Mouse (Mus musculus) kidney, embryonic 15.5 days (tissue): ENCODE results near the gene Stambpl1. TPM values are rescaled to one million over a fixed set of nuclear protein-coding genes. Genes with fewer than 3 reads are reported as not detected.

Experiments
- ATAC-seq: fragments of 200-750 bp; cut with Nextera tagmentation; replicated peaks from 2 replicates; pipeline ENCODE4 v1.8.0; 2017; ENCODE audit warnings: moderate TSS enrichment; ENCODE audit not compliant: low FRiP score
- H3K27ac ChIP-seq: fragments of 300-500 bp; sonication (generic); 2 replicates; pipeline ENCODE4 v1.5.1; 2015; ENCODE audit warnings: mild to moderate bottlenecking, inconsistent platforms
- H3K27me3 ChIP-seq: fragments of 300-500 bp; sonication (generic); 2 replicates; pipeline ENCODE4 v1.6.1; 2015; ENCODE audit warnings: inconsistent platforms
- H3K36me3 ChIP-seq: fragments of 300-500 bp; sonication (generic); 2 replicates; pipeline ENCODE4 v1.6.1; 2015; ENCODE audit warnings: inconsistent platforms
- H3K4me1 ChIP-seq: fragments of 300-500 bp; sonication (generic); 2 replicates; pipeline ENCODE4 v1.6.1; 2015; ENCODE audit warnings: inconsistent platforms
- H3K4me2 ChIP-seq: fragments of 300-500 bp; sonication (generic); 2 replicates; pipeline ENCODE4 v1.6.1; 2015; ENCODE audit warnings: moderate library complexity, mild to moderate bottlenecking, inconsistent platforms
- H3K4me3 ChIP-seq: fragments of 300-500 bp; sonication (generic); replicated peaks from 2 replicates; pipeline ENCODE4 v1.5.1; 2015; ENCODE audit warnings: mild to moderate bottlenecking, inconsistent platforms
- H3K9ac ChIP-seq: fragments of 300-500 bp; sonication (generic); 2 replicates; pipeline ENCODE4 v1.6.1; 2015; ENCODE audit warnings: mild to moderate bottlenecking, inconsistent platforms
- H3K9me3 ChIP-seq: fragments of 300-500 bp; sonication (generic); replicated peaks from 2 replicates; pipeline ENCODE4 v1.6.1; 2016; ENCODE audit warnings: inconsistent platforms
- WGBS: fragments of 180-500 bp; shearing (Covaris S2); methylation state at CpG from one replicate; pipeline ENCODE4 v1.1.7; 2015; ENCODE audit warnings: mixed read lengths; 5-methylcytosine and 5-hydroxymethylcytosine counted together
- polyA plus RNA-seq: library from polyadenylated mRNA; unstranded; fragments of >200 nt; fragmentation: Nextera tagmentation; extraction: Ambion mirVana; gene quantifications from 2 replicates; pipeline ENCODE4 v1.2.1, GENCODE M21; 2015

The Stambpl1 gene
- polyA plus RNA-seq, 1 experiment from 2014 or later: 5.0 TPM

DNA sequence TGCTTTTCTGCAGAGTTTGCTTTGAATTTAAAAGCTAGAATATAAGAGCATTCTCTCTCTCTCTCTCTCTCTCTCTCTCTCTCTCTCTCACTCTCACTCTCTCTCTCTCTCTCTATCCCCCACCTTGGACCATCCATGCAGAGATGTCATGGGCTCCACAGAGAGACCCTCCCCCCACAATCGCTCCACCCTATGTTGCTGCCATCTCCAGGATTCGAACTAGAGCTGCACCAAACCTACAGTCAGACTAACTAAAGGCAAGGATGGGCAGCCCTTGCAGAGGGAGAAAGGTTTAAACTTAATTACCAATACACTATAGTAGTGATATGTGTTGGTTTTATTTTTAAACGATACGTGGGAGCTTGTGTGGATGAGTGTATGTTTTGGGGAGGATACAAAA lies 58.6 kb downstream of the Stambpl1 start:
- H3K4me1 ChIP-seq: peaks cover 26% of the 10 kb centered on the region
- no peak overlapping the region for H3K4me3 ChIP-seq
- no peak overlapping the region for H3K27ac ChIP-seq
- WGBS: 88% methylated on average over 4 of the region's 4 CpGs
- H3K9me3 ChIP-seq: no peaks in the 10 kb centered on the region
- no peak overlapping the region for H3K4me2 ChIP-seq
- H3K9ac ChIP-seq: no peak overlapping the region
- no peaks in the 10 kb centered on the region for H3K36me3 ChIP-seq
- no peak for ATAC-seq
- H3K27me3 ChIP-seq: no peaks in the 10 kb centered on the region

DNA sequence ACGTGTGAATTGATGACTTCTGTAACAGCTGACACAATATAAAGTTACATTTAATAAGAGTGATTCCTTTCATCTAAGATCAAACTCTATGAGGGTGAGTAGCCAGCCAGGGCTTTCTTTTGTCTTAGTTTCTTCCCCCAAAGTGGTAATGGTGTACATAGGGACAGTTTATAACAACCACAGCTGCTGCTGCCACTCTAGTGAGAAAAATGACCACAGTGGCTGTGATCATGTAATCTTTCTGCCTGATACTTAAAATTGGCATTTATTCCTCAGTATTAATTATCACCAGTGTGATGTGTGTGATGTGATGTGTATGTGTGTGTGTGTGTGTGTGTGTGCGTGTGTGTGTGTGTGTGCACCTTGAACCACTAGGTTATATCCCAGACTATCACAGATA lies 59.9 kb downstream of the Stambpl1 start:
- H3K36me3 ChIP-seq: no peaks in the 10 kb centered on the region
- 68% methylated on average over 2 of the region's 2 CpGs for WGBS
- no peak overlapping the region for H3K4me2 ChIP-seq
- H3K4me1 ChIP-seq: peaks cover 28% of the 10 kb centered on the region
- no peak overlapping the region for H3K27ac ChIP-seq
- no peaks in the 10 kb centered on the region for H3K9me3 ChIP-seq
- no peak overlapping the region for H3K9ac ChIP-seq
- no peak overlapping the region for H3K4me3 ChIP-seq
- H3K27me3 ChIP-seq: no peaks in the 10 kb centered on the region
- no peak for ATAC-seq

DNA sequence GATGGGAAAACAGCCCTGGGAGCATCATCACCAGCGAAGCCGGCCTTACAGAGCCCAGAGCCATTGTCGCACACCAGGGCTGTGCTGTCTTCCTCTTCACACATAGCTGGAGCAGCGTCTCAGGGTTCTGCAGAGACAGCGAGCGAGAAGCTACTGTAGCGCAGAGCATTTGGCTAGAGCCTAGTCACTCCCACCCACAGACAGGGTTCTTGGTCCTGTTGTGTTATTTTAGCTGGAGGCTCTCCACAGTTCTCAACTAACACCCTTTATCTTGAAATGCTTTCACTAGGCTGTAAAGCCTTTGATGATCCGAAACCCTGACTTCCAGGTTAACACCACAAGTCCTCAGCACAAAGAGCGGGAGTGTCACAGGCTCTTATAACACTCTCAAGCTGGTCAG lies 60.4 kb downstream of the Stambpl1 start:
- Histone ChIP-seq H3K27me3 (no peaks in the 10 kb centered on the region), H3K4me1 (peaks cover 28% of the 10 kb centered on the region), H3K4me3 (no peak overlapping the region), H3K9me3 (no peaks in the 10 kb centered on the region), H3K9ac (no peak overlapping the region), H3K4me2 (0 out of 2 replicates have a peak overlapping the region, but pooled peaks have one; percentile 27), H3K27ac (no peak overlapping the region), H3K36me3 (no peaks in the 10 kb centered on the region)
- 38% methylated on average over 9 of the region's 9 CpGs for WGBS
- peak; percentile 25; the same call in 1 of the 2 replicates for ATAC-seq

DNA sequence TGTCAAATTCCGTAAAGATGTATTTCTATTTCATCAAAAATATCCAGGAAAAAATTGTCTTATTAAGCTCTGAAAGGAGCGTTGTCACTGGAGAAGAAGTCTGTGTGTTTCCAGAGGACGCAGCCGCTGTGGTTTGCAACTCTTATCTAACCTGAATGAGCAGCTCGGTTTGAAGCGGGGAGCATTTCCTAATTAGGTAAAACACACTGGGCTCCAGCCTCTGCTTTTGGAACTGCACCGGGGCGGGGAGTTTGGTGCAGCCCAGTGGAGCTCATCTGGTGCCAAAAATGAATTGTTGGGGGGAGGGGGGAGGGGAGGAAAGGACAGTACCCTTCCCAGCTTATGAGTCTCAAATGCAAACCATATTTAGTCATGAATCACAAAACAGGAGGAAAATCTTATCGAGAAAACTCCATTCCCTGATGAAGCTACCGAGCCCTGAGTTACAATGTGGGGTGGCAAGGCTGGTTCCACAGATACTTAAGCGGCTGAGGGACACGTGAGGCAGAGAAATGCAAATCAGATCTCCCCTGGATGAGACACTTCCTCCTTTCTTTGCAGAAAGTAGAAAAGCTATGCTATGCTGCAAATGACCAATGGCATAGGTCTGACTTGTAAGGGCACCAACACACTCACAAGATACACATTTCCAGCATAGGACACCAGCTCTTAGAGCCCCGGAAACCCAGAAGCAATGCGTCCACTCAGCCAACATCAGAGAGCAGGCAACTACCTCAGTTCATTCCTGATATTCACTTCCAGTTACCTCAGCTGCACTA lies 62.3 kb downstream of the Stambpl1 start:
- Histone ChIP-seq H3K36me3 (no peaks in the 10 kb centered on the region), H3K27ac (peak overlapping the region; percentile 45), H3K4me3 (peak overlapping the region; percentile 34), H3K4me1 (peaks cover 28% of the 10 kb centered on the region), H3K27me3 (no peaks in the 10 kb centered on the region), H3K9ac (peak overlapping the region; percentile 9; the same call in 1 of the 2 replicates), H3K9me3 (no peaks in the 10 kb centered on the region), H3K4me2 (peak overlapping the region; percentile 39)
- WGBS: 36% methylated on average over 14 of the region's 14 CpGs
- peak; percentile 68 for ATAC-seq

DNA sequence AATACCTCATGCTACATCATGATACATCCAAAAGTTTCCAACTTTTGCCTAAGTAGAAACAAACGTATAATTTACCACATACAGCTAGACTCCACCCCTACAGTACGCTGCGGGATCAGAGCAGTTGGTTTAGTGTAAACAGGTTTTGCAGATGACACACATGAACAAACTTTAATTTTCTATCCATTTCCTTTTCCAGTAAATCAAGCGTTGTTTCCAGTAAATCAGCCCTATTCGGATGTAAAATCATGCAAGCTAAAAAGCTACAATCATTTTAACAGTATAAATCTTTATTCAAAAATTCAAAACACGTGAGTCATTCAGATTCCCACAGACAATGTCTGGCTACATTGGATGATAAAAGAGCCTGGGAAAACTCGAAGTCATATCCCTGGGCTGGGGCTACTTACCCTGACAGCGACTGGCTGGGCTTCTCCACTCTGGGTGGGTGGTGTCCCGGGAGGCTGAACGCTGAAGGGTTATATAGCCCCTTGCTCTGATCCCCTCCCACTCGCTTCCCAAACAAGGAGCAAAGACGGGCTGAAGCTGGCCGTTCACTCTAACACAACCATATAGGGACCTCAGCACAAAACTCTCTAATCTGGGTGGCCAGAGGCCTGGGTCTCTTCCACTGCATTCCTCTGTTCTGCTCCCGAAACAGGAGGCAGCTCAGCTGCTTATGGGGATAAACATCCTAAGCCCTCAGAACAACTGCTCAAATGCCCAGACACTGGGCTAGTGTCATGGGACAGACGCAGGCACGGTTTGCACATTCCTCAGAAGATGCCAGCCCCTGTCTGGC lies 63.1 kb downstream of the Stambpl1 start, which contains the start of gene Acta2:
Gene Acta2, minus strand, starts transcription at position 711 of the 802 bp plus-strand sequence.
- H3K4me3 ChIP-seq: peak within 1 kb of the TSS; percentile 34
- ATAC-seq: peak; percentile 81
- H3K27me3 ChIP-seq: no peaks in the 10 kb centered on the region
- WGBS: 25% methylated on average over 16 of the region's 16 CpGs
- peak within 1 kb of the TSS; percentile 9; the same call in 1 of the 2 replicates for H3K9ac ChIP-seq
- peaks cover 28% of the 10 kb centered on the region for H3K4me1 ChIP-seq
- peak within 1 kb of the TSS; percentile 39 for H3K4me2 ChIP-seq
- no peaks in the 10 kb centered on the region for H3K36me3 ChIP-seq
- H3K9me3 ChIP-seq: no peaks in the 10 kb centered on the region
- peak within 1 kb of the TSS; percentile 45 for H3K27ac ChIP-seq

DNA sequence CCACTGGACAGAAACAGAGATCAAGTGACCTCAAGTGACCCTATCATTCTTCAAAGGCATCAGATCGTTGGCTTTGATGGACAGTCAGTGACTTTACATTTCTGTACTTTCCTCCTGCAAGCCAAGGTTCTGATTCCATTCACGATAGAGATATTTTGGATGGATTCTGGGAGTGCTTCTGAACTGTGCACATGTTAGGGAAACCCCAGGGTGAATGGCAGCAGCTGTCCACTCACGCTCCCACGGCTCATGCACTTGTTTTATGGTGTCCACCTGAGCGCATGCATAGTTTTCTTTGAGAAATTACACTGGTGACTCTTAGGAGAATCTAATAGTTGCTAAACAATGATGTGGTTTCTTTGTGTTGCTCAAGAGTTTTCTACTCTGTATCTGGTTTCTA lies 64.1 kb downstream of the Stambpl1 start:
- H3K9me3 ChIP-seq: no peaks in the 10 kb centered on the region
- H3K4me2 ChIP-seq: no peak overlapping the region
- H3K4me3 ChIP-seq: no peak overlapping the region
- ATAC-seq: no peak
- no peaks in the 10 kb centered on the region for H3K36me3 ChIP-seq
- H3K27ac ChIP-seq: no peak overlapping the region
- H3K9ac ChIP-seq: no peak overlapping the region
- no peaks in the 10 kb centered on the region for H3K27me3 ChIP-seq
- 52% methylated on average over 5 of the region's 5 CpGs for WGBS
- peaks cover 28% of the 10 kb centered on the region for H3K4me1 ChIP-seq

DNA sequence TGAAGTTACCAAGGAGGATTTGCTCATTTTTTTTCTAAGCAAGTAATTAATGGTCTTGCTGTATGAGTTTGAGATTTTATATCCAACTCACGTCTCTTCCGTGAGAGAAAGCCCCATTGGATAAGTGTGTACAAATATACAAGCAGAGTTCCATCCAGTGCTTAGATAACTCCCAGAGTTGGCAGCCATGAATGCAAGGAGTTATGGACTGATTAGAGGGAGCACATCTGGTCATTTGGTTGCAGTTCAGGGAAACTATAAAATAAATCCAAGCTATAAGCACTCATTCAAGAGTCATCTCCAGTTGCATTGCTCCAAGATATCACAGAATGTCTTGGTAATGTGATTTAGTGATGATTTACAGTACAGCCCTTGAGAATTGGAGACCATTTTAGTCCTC lies 64.9 kb downstream of the Stambpl1 start:
- H3K4me1 ChIP-seq: peaks cover 22% of the 10 kb centered on the region
- no peak overlapping the region for H3K27ac ChIP-seq
- no peak overlapping the region for H3K9ac ChIP-seq
- no peak overlapping the region for H3K4me2 ChIP-seq
- ATAC-seq: no peak
- 70% methylated on average over 2 of the region's 2 CpGs for WGBS
- H3K4me3 ChIP-seq: no peak overlapping the region
- no peaks in the 10 kb centered on the region for H3K27me3 ChIP-seq
- H3K36me3 ChIP-seq: no peaks in the 10 kb centered on the region
- no peaks in the 10 kb centered on the region for H3K9me3 ChIP-seq

DNA sequence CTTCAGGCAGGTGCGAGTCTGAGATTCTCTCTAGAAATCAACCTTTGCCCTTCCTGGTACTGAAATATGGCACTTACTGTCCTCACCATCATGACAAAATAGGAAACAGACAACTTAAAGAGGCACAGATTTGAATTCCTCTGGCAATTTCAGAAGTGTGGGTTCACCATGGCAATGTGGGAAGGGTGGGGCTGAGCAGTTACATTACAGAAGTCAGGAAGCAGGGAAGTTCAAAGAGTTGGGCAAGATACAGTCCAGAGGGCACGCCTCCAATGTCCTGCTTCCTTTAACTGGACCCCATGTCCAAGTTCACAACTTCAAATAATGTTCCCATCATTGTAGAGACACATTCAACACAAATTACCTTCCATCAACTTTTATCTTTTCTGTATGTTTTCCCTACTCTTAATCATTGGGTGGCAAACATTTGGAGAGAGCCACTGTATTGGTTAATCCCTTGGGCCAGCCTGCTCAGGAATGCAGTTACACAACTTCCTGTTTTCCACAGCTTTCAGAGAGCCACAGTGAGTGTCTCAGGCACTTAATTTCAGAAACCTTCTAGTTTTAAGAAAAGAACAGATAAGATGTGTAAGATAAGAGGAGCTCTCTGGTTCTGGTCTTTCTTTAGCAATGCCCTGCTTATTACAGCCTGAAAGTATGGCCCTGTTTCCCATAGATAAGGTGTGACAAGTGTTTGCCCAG lies 70.4 kb downstream of the Stambpl1 start:
- 84% methylated on average over 2 of the region's 2 CpGs for WGBS

DNA sequence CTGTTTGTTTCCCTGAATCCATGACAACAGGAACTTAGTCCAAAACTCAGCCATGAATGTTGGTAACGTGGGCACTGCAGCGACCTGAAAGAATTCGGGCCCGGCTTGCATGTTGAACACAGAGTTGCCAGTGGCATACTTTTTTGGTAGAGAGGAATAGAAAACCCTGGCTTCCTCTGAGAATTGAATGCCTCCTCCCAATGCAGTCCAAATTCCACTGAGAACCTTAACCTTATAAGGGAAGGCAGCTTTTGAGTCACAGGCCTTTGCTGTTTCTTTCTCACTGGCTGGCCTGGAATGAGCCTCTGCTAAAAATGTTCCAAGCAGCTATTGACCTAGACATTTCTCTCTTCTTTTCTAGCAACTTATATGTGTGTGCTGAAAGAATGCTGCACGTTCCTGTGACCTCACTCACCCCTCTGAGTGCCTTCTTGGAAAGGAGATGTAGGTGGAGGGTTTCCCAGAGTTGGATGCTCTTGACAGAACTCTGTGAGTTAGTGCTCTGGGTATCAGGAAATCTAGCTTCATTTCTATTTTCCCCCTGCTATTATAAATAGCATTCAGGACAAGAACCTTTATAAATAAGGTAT lies 73.7 kb downstream of the Stambpl1 start:
- Histone ChIP-seq H3K9ac (no peak overlapping the region), H3K27me3 (no peaks in the 10 kb centered on the region), H3K9me3 (no peaks in the 10 kb centered on the region), H3K4me1 (no peaks in the 10 kb centered on the region), H3K27ac (no peak overlapping the region), H3K4me2 (no peak overlapping the region), H3K4me3 (no peak overlapping the region), H3K36me3 (no peaks in the 10 kb centered on the region)
- no peak for ATAC-seq
- 71% methylated on average over 5 of the region's 5 CpGs for WGBS

More for the DNA sequence above, 70.4 kb downstream of the Stambpl1 start:
- H3K4me1 ChIP-seq: no peaks in the 10 kb centered on the region
- ATAC-seq: no peak
- H3K36me3 ChIP-seq: no peaks in the 10 kb centered on the region
- no peak overlapping the region for H3K4me2 ChIP-seq
- no peaks in the 10 kb centered on the region for H3K9me3 ChIP-seq
- H3K4me3 ChIP-seq: no peak overlapping the region
- H3K9ac ChIP-seq: no peak overlapping the region
- H3K27ac ChIP-seq: no peak overlapping the region
- H3K27me3 ChIP-seq: no peaks in the 10 kb centered on the region

DNA sequence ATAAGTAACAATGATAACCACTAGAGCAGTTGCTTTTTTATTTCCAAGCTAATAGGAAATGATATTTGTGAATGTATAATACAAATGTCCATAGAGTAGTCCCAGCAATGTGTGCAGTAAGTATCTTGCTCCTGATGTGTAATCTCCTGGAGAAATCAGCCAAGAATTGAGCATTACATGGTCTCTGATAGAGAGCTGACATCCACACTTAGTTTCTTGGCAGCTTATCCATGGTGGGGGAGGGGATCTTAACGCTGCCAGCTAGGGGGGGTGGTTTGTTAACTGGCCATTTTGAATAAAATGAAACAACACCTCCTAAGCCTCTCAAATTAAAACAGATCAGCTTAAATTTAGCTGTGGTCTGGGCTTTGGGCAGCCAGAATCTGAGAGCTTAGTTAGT lies 77.0 kb downstream of the Stambpl1 start:
- no peaks in the 10 kb centered on the region for H3K36me3 ChIP-seq
- H3K9ac ChIP-seq: no peak overlapping the region
- no peak overlapping the region for H3K4me3 ChIP-seq
- no peaks in the 10 kb centered on the region for H3K4me1 ChIP-seq
- no peak overlapping the region for H3K27ac ChIP-seq
- no peak overlapping the region for H3K4me2 ChIP-seq
- H3K27me3 ChIP-seq: no peaks in the 10 kb centered on the region
- 45% methylated on average over 1 of the region's 1 CpGs for whole genome bisulfite sequencing
- H3K9me3 ChIP-seq: no peaks in the 10 kb centered on the region
- no peak for ATAC-seq

DNA sequence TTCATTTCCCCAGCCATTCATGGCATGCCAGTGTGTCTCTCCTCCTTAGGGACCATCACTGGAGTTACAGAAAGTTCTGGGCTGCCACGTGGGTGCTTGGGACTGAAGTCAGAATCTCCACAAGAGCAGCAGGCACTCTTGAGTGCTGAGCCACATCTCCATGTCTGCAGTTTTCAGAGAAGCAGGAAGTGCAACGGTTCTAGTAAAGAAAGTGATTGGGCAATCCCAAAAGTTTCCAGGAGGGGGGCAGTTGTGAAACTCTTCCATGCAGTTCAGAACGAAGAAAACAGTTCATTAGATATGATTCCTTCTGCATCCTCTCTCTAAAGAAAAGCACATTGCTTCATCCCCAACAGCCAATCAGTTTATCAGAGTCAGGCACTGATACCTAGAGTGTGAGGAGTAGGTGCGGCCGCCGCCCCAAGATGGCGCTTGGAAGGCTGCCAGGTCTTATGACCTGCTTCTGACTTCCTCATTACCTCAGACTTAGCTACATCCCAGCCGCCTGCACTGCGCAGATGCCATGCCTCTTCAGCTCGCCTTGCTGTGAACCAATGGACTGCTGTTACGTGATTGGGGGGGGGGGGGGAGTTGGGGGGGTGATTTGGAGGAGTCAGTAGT lies 78.2 kb downstream of the Stambpl1 start:
- no peak overlapping the region for H3K27ac ChIP-seq
- H3K27me3 ChIP-seq: no peaks in the 10 kb centered on the region
- no peaks in the 10 kb centered on the region for H3K36me3 ChIP-seq
- no peak for ATAC-seq
- no peak overlapping the region for H3K4me2 ChIP-seq
- H3K9ac ChIP-seq: no peak overlapping the region
- no peaks in the 10 kb centered on the region for H3K9me3 ChIP-seq
- no peak overlapping the region for H3K4me3 ChIP-seq
- WGBS: 90% methylated on average over 11 of the region's 11 CpGs
- no peaks in the 10 kb centered on the region for H3K4me1 ChIP-seq
